Mouse (Mus musculus) lung, postnatal 0 days (tissue): ENCODE results near the gene Ccdc107.

Experiments
- CTCF ChIP-seq: IDR thresholded peaks from 2 replicates; pipeline ENCODE4 v1.5.1; 2016; ENCODE audit warnings: antibody characterized with exemption, mild to moderate bottlenecking
- EP300 ChIP-seq: IDR thresholded peaks from 2 replicates; pipeline ENCODE4 v1.6.1; 2016; ENCODE audit warnings: antibody characterized with exemption, mild to moderate bottlenecking, control low read depth

DNA sequence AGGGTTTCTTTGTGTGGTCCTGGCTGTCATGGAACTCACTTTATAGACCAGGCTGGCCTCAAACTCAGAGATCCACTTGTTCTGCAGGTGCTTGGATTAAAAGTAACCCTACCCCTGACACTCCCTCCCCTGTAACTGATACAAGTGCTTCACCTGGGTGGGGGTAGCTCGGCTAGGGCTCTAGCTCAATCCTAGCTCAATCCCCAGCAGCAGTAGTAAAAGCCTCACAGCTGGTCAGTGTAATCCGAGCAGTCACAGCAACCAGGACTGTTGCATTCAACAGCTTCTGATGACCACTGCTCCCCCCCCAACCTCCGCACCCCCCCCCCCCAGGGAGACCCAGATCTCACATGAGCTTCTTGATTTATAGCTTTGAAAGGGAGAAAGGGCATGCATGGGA lies 49.3 kb downstream of the Ccdc107 start:
- TF ChIP-seq CTCF = no peak
- no peak for TF ChIP-seq EP300
